Mouse (Mus musculus): ENCODE data around the gene Fars2. TPM values are rescaled to one million over a fixed set of nuclear protein-coding genes. Genes with fewer than 3 reads are reported as not detected.
"Not testable (repeated sequence)": the region's sequence is repeated elsewhere in the genome, so short reads cannot be mapped to it uniquely, and the experiment has no call there.

The Fars2 gene
- polyA plus RNA-seq, 1 experiment from 2014 or later: 33.4 TPM

DNA sequence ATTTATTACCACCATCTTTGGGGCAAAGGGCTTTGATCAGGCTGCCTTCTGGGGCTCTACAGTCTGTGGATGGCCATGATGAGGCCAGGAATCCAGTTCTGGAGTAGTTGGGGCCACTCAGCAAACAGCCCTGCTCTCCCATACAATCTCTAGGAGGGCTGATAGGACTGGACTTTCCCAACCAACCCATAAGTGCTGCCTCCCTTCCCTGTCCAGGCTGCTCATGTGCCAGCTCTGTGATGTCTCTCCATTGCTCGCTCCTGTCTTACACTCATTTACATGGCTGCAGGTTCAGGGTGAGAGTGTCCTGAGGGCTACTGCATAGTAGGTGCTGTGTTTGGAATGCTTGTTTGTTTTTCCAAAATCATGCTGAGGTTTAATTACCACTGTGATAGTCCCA lies 298.0 kb downstream of the Fars2 start:
- ATAC-seq (ENCODE audit: insufficient number of reproducible peaks, low FRiP score, low TSS enrichment, low read depth): no peak
- no peaks in the 10 kb centered on the region for H3K36me3 ChIP-seq
- H3K9ac ChIP-seq: no peak overlapping the region
- H3K27ac ChIP-seq: no peak overlapping the region
- 100% methylated on average over 1 of the region's 1 CpGs for WGBS
- no peak overlapping the region for H3K4me3 ChIP-seq
- no peaks in the 10 kb centered on the region for H3K9me3 ChIP-seq
- H3K27me3 ChIP-seq: no peaks in the 10 kb centered on the region
- no peaks in the 10 kb centered on the region for H3K4me1 ChIP-seq
- H3K4me2 ChIP-seq: no peak overlapping the region

DNA sequence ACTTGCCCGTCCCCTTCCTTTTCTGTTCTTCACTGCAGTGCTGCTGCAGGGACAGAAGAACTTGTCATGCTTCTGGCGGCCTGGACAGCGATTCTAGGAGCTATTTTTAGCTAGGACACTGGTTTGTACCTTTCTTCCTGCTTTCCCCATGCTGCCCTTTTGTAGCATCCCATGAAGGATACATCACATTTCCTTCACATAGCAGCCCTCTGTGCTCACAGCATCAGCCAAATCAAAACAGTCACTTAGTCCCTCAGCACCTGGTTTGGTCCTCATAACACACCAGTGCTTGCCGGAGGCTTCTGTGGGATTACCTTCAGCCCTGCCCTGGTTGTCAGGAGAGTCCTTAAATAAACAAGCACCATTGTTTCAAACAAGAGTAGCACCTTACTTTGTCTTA lies 299.3 kb downstream of the Fars2 start:
- Histone ChIP-seq H3K4me1 (no peaks in the 10 kb centered on the region), H3K4me3 (no peak overlapping the region), H3K27me3 (no peaks in the 10 kb centered on the region), H3K9me3 (no peaks in the 10 kb centered on the region), H3K27ac (no peak overlapping the region), H3K9ac (no peak overlapping the region), H3K4me2 (no peak overlapping the region), H3K36me3 (no peaks in the 10 kb centered on the region)
- WGBS: 65% methylated on average over 4 of the region's 4 CpGs
- ATAC-seq (ENCODE audit: insufficient number of reproducible peaks, low FRiP score, low TSS enrichment, low read depth): no peak

DNA sequence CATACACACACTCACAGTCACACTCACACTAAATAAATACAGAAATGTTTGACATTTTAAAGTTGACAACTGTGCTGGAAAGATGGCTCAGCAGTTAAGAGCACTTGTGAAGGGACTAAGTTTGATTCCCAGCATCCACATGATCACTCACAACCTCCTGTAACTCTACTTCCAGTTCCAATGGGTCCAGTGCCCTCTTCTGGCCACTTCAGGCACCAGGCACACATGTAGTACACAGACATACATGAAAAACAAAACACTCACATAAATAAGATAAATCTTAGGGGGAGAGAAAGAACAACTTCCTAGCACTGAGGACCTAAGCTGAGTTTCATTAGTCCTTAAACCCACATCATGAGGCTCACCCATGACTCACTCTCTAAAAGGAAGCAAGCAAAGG lies 302.1 kb downstream of the Fars2 start:
- no peaks in the 10 kb centered on the region for H3K27me3 ChIP-seq
- no peaks in the 10 kb centered on the region for H3K36me3 ChIP-seq
- H3K4me2 ChIP-seq: no peak overlapping the region
- no peak overlapping the region for H3K27ac ChIP-seq
- no peaks in the 10 kb centered on the region for H3K4me1 ChIP-seq
- no peak overlapping the region for H3K4me3 ChIP-seq
- H3K9me3 ChIP-seq: no peaks in the 10 kb centered on the region
- no peak for ATAC-seq (ENCODE audit: insufficient number of reproducible peaks, low FRiP score, low TSS enrichment, low read depth)
- H3K9ac ChIP-seq: no peak overlapping the region

GRCm38 (mm10) chr13:36422446-36422845 lies 305.2 kb downstream of the Fars2 start:
- Histone ChIP-seq H3K4me1 (0 out of 2 replicates have a peak, but pooled peaks cover 4% of the 10 kb centered on the region), H3K36me3 (no peaks in the 10 kb centered on the region), H3K27ac (no peak overlapping the region), H3K4me2 (no peak overlapping the region), H3K9me3 (no peaks in the 10 kb centered on the region), H3K9ac (no peak overlapping the region), H3K4me3 (no peak overlapping the region), H3K27me3 (no peaks in the 10 kb centered on the region)
- WGBS: 70% methylated on average over 3 of the region's 3 CpGs
- no peak for ATAC-seq (ENCODE audit: insufficient number of reproducible peaks, low FRiP score, low TSS enrichment, low read depth)

DNA sequence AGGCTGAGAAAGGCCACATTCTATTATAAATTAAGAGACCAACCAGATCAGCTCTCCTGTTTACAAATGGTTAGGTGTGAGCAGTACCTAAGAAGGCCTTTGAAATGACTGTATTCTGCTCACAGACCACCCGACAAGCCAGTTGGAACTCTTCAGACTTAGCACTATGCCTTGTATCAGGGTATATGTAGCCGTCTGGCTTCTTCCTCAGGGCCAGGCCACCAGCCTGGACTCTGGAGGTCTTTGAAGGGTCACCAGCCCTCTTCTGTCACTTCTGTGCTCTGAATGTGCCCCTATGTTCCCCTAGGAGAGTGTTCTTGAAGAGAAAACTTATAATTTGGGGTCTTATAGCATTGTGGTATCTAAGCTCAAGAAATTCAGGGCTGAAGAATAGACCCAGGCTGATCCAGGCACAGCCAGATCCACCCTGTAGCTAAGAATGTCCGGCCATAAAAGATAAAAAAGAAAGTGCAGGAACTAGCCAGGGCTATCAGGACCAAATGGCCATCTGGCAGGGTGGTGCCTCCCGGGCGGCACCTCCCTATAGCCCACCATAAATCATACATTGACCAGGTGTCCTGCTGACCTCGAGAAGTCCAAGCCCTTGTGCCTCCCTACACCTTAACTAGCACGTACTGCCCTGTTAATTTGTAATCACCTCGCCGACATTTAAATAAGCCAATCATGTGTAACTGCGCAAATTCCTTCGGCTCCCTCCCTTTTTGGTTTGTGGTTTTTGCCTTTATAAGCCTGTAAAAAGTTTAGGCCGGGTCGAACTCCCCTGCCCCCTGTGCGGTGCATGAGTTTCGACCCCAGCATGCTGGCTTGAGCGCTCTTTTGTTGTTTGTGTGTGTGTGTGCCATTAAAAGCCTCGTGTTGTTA lies 308.9 kb downstream of the Fars2 start:
- H3K36me3 ChIP-seq; H3K4me2 ChIP-seq; H3K27me3 ChIP-seq; H3K9me3 ChIP-seq; H3K27ac ChIP-seq; H3K4me3 ChIP-seq; ATAC-seq (ENCODE audit: insufficient number of reproducible peaks, low FRiP score, low TSS enrichment, low read depth); H3K9ac ChIP-seq; H3K4me1 ChIP-seq: not testable (repeated sequence)
- WGBS: 17% methylated on average over 17 of the region's 17 CpGs

- no peaks in the 10 kb centered on the region for H3K36me3 ChIP-seq
Measured at GRCm38 (mm10) chr13:36429500-36430189, 312.4 kb downstream of the Fars2 start.

DNA sequence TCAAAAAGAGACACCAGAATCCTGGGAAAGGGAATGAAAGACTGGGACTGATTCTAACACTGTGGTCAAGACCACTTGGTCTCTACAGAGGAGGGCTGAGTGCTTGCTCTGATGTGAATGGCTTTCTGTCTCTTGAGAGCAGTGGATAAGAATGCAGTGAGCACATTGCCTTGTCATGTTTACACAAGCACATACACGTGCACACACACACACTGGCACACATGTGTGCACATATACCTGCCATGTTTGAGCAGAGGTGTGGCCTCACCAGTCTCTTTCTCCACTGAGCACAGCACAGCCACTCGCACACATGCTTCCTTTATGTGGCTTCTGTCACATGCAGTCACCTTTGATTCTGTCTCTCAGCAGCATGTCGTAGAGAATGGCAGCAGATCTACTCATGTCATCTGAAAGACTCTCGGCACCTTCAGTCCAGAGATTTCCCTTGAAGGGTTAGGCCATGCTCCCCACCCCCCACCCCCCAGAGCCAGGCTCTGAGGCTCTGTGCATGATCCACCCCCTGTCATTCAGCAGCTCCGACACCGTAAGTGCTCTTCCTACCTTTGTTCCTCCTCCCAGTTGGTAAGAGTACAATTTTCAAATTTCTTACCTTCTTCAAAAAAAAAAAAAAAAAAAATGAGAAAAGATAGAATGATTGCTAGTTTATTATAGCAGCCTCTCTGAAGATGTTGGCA lies 313.4 kb downstream of the Fars2 start:
- H3K27ac ChIP-seq: no peak overlapping the region
- WGBS: 61% methylated on average over 6 of the region's 6 CpGs
- ATAC-seq (ENCODE audit: insufficient number of reproducible peaks, low FRiP score, low TSS enrichment, low read depth): no peak
- H3K9me3 ChIP-seq: no peaks in the 10 kb centered on the region
- H3K4me1 ChIP-seq: 0 out of 2 replicates have a peak, but pooled peaks cover 3% of the 10 kb centered on the region
- no peak overlapping the region for H3K4me2 ChIP-seq
- H3K4me3 ChIP-seq: no peak overlapping the region
- no peak overlapping the region for H3K9ac ChIP-seq
- no peaks in the 10 kb centered on the region for H3K27me3 ChIP-seq
- no peaks in the 10 kb centered on the region for H3K36me3 ChIP-seq

More at GRCm38 (mm10) chr13:36429500-36430189, 312.4 kb downstream of the Fars2 start:
- H3K9ac ChIP-seq: no peak overlapping the region
- no peaks in the 10 kb centered on the region for H3K9me3 ChIP-seq
- H3K27ac ChIP-seq: no peak overlapping the region
- H3K27me3 ChIP-seq: no peaks in the 10 kb centered on the region
- H3K4me1 ChIP-seq: 0 out of 2 replicates have a peak, but pooled peaks cover 4% of the 10 kb centered on the region
- WGBS: 51% methylated on average over 7 of the region's 7 CpGs
- H3K4me3 ChIP-seq: no peak overlapping the region
- H3K4me2 ChIP-seq: no peak overlapping the region
- no peak for ATAC-seq (ENCODE audit: insufficient number of reproducible peaks, low FRiP score, low TSS enrichment, low read depth)

- no peaks in the 10 kb centered on the region for H3K9me3 ChIP-seq
- H3K27me3 ChIP-seq: no peaks in the 10 kb centered on the region
- H3K4me2 ChIP-seq: no peak overlapping the region
- 85% methylated on average over 8 of the region's 8 CpGs for WGBS
- no peaks in the 10 kb centered on the region for H3K36me3 ChIP-seq
- H3K27ac ChIP-seq: no peak overlapping the region
- H3K9ac ChIP-seq: no peak overlapping the region
- no peak overlapping the region for H3K4me3 ChIP-seq
- ATAC-seq (ENCODE audit: insufficient number of reproducible peaks, low FRiP score, low TSS enrichment, low read depth): no peak
- H3K4me1 ChIP-seq: no peaks in the 10 kb centered on the region
Measured at GRCm38 (mm10) chr13:36431974-36432518, 314.8 kb downstream of the Fars2 start.

GRCm38 (mm10) chr13:36444748-36445423 lies 327.7 kb downstream of the Fars2 start:
- Histone ChIP-seq H3K9ac (no peak overlapping the region), H3K36me3 (no peaks in the 10 kb centered on the region), H3K9me3 (no peaks in the 10 kb centered on the region), H3K4me2 (no peak overlapping the region), H3K27ac (no peak overlapping the region), H3K4me3 (no peak overlapping the region), H3K4me1 (peaks cover 7% of the 10 kb centered on the region), H3K27me3 (no peaks in the 10 kb centered on the region)
- 61% methylated on average over 4 of the region's 4 CpGs for WGBS
- no peak for ATAC-seq (ENCODE audit: insufficient number of reproducible peaks, low FRiP score, low TSS enrichment, low read depth)

DNA sequence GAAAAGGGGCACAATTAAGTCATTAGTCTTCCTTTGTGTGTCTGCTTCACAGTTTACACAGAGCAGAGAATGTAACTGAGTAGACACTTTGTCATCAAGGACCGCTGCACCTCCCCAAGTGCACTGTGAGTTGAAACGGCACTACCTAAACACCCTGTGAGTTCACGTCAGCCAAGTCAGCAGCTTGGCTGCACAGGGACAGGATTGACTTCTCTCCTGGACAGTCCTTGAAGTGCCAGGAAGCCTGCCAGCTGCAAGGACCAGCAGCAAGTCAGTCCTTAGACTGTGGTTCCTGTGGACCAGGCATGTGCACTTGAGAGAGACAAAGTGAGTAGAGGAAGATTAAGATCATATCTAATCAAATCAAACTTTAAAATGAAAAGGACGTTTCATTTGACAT lies 330.7 kb downstream of the Fars2 start:
- Histone ChIP-seq H3K27me3 (no peaks in the 10 kb centered on the region), H3K9me3 (no peaks in the 10 kb centered on the region), H3K27ac (no peak overlapping the region), H3K36me3 (no peaks in the 10 kb centered on the region), H3K4me3 (no peak overlapping the region), H3K4me2 (no peak overlapping the region), H3K4me1 (peaks cover 7% of the 10 kb centered on the region), H3K9ac (no peak overlapping the region)
- WGBS: 61% methylated on average over 4 of the region's 4 CpGs
- ATAC-seq (ENCODE audit: insufficient number of reproducible peaks, low FRiP score, low TSS enrichment, low read depth): no peak

GRCm38 (mm10) chr13:36448565-36448964 lies 331.4 kb downstream of the Fars2 start:
- WGBS: 65% methylated on average over 7 of the region's 7 CpGs
- ATAC-seq (ENCODE audit: insufficient number of reproducible peaks, low FRiP score, low TSS enrichment, low read depth): no peak

More at GRCm38 (mm10) chr13:36448565-36448964, 331.4 kb downstream of the Fars2 start:
- no peak overlapping the region for H3K9ac ChIP-seq
- H3K4me2 ChIP-seq: no peak overlapping the region
- no peaks in the 10 kb centered on the region for H3K36me3 ChIP-seq
- H3K4me3 ChIP-seq: no peak overlapping the region
- H3K9me3 ChIP-seq: no peaks in the 10 kb centered on the region
- H3K27ac ChIP-seq: no peak overlapping the region
- no peaks in the 10 kb centered on the region for H3K27me3 ChIP-seq
- H3K4me1 ChIP-seq: peaks cover 7% of the 10 kb centered on the region
